Mouse (Mus musculus) spleen, postnatal 4 days (tissue): ENCODE results near the gene Tchp.

Source experiments
- DNase-seq, 2 experiments: peaks; one replicate each; pipeline ENCODE4 v3.0.0; 2022; ENCODE audit warnings: low spot score in 2 of 2

Gene Tchp

GRCm38 (mm10) chr5:114696939-114697338, 10.6 kb upstream of the Tchp start:
- no peak for DNase-seq

GRCm38 (mm10) chr5:114698044-114698746, 9.4 kb upstream of the Tchp start:
- no peak for DNase-seq

GRCm38 (mm10) chr5:114699015-114699414, 8.5 kb upstream of the Tchp start:
- no peak for DNase-seq

GRCm38 (mm10) chr5:114702403-114703392, 4.9 kb upstream of the Tchp start:
- peak in 1 of 2 experiments; percentile 39 for DNase-seq

- no peak for DNase-seq
These were observed 931 bp downstream of the Tchp start for GRCm38 (mm10) chr5:114708491-114708890.

GRCm38 (mm10) chr5:114709357-114709756, 1.8 kb downstream of the Tchp start:
- DNase-seq = no peak

- no peak for DNase-seq
These were observed 7.0 kb downstream of the Tchp start for GRCm38 (mm10) chr5:114714551-114714950.

- no peak for DNase-seq
These were observed 9.7 kb downstream of the Tchp start for GRCm38 (mm10) chr5:114717292-114717691.

GRCm38 (mm10) chr5:114717937-114718336, 10.4 kb downstream of the Tchp start:
- DNase-seq = no peak

- DNase-seq = no peak
These were observed 10.9 kb downstream of the Tchp start for GRCm38 (mm10) chr5:114718483-114718882.

- DNase-seq = no peak
These were observed 11.7 kb downstream of the Tchp start for GRCm38 (mm10) chr5:114719003-114719927.

GRCm38 (mm10) chr5:114719928-114720270, 12.3 kb downstream of the Tchp start:
- no peak for DNase-seq

- no peak for DNase-seq
These were observed 13.2 kb downstream of the Tchp start for GRCm38 (mm10) chr5:114720784-114721183.

- DNase-seq = no peak
These were observed 14.4 kb downstream of the Tchp start for GRCm38 (mm10) chr5:114721969-114722368.

- no peak for DNase-seq
These were observed 15.3 kb downstream of the Tchp start for GRCm38 (mm10) chr5:114722846-114723245.

GRCm38 (mm10) chr5:114728160-114728559, 20.6 kb downstream of the Tchp start:
- no peak for DNase-seq

GRCm38 (mm10) chr5:114730129-114730528, 22.6 kb downstream of the Tchp start:
- no peak for DNase-seq

GRCm38 (mm10) chr5:114731498-114731897, 23.9 kb downstream of the Tchp start:
- no peak for DNase-seq

GRCm38 (mm10) chr5:114731969-114732368, 24.4 kb downstream of the Tchp start:
- no peak for DNase-seq

- DNase-seq = no peak
These were observed 26.0 kb downstream of the Tchp start for GRCm38 (mm10) chr5:114733606-114734005.

- no peak for DNase-seq
These were observed 29.7 kb downstream of the Tchp start for GRCm38 (mm10) chr5:114737090-114737887.
